Mouse (Mus musculus) testis, adult 2 months (tissue): ENCODE results near the gene Dapp1. TPM values are rescaled to one million over a fixed set of nuclear protein-coding genes. Genes with fewer than 3 reads are reported as not detected.

Experiments
- H3K27ac ChIP-seq: fragments of 200-500 bp; 2 replicates; pipeline ENCODE4 v1.5.1; 2012; ENCODE audit warnings: low read depth, low read length; ENCODE audit not compliant: control insufficient read depth, insufficient read depth
- H3K27me3 ChIP-seq: fragments of 200-500 bp; 2 replicates; pipeline ENCODE4 v1.6.1; 2012; ENCODE audit warnings: mild to moderate bottlenecking, low read length, moderate library complexity; ENCODE audit not compliant: control insufficient read depth, insufficient read depth
- H3K36me3 ChIP-seq: fragments of 200-500 bp; 2 replicates; pipeline ENCODE4 v1.6.1; 2012; ENCODE audit warnings: mild to moderate bottlenecking, low read length; ENCODE audit not compliant: control insufficient read depth, insufficient read depth
- H3K4me1 ChIP-seq: fragments of 200-500 bp; 2 replicates; pipeline ENCODE4 v1.6.1; 2012; ENCODE audit warnings: low read length; ENCODE audit not compliant: control insufficient read depth, insufficient read depth
- H3K4me3 ChIP-seq: fragments of 200-500 bp; 2 replicates; pipeline ENCODE4 v1.5.1; 2012; ENCODE audit warnings: low read depth, mild to moderate bottlenecking, low read length, moderate library complexity, mixed read lengths; ENCODE audit not compliant: control insufficient read depth
- CTCF ChIP-seq: fragments of 200-500 bp; IDR thresholded peaks from 2 replicates; pipeline ENCODE4 v1.5.1; 2012; ENCODE audit warnings: low read depth, mild to moderate bottlenecking, inconsistent platforms, low read length, moderate library complexity; ENCODE audit not compliant: control insufficient read depth, insufficient read depth, insufficient replicate concordance
- POLR2A ChIP-seq: fragments of 200-500 bp; IDR thresholded peaks from 2 replicates; pipeline ENCODE4 v1.6.1; 2012; ENCODE audit warnings: low read depth, mild to moderate bottlenecking, inconsistent platforms, low read length, moderate library complexity; ENCODE audit not compliant: control insufficient read depth
- polyA plus RNA-seq: library from polyadenylated mRNA; depleted of rRNA; stranded (reverse); fragments of >200 nt; gene quantifications from 2 replicates; pipeline ENCODE4 v1.2.3, GENCODE M21; 2012

Gene Dapp1
- polyA plus RNA-seq, 1 experiment, result 24.9 TPM

DNA sequence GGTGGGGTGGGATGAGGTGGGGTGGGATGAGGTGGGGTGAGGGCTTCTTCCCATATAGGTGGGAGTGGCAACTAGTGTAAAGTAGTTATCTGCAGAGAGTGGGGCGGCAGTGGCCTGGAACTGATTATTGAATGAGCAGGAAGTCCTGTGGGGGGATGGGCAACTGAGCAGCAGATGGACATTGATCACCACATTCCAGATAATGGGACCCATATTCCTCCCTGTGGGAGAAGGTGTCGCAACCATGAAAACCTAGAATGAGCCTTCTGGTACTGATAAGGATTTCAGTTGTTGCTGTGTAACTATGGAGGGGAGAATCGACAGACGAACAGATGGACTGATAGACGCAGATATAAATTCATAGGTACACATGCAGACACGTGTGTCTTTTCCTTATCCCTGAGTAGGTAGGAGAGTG lies 37.6 kb downstream of the Dapp1 start:
- no peak overlapping the region for H3K27ac ChIP-seq
- H3K27me3 ChIP-seq, result no peaks in the 10 kb centered on the region
- no peaks in the 10 kb centered on the region for H3K36me3 ChIP-seq
- H3K4me3 ChIP-seq, result no peak overlapping the region
- TF ChIP-seq POLR2A, result no peak
- no peak for TF ChIP-seq CTCF
- H3K4me1 ChIP-seq, result no peaks in the 10 kb centered on the region; the same call in 1 of the 2 replicates

DNA sequence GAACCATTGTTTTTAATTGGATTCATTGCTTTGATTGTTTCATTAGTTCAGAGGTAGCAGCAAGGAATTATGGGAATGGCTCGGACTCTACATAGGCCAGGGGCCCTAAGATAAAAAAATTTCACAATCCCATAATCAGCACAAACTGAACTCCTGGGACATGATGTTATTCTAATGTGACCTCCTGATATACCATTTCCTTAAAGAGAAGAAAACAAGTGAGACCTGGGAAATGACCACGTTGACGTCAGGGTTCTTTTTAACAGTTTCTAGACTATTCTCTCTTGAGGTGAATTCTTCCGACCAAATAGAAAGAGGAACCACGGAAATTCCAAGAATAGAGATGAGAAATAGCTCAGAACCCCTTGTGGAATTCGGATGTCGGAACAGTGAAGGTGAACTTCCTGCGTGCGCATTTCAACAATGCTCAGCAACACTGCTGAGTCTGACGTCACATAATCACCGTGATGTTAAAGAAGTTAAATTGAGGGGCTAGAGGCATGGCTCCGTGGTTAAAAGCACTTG lies 39.2 kb downstream of the Dapp1 start:
- H3K27me3 ChIP-seq, result no peaks in the 10 kb centered on the region

GRCm38 (mm10) chr3:137941555-137941954 lies 39.8 kb downstream of the Dapp1 start:
- H3K27me3 ChIP-seq, result no peaks in the 10 kb centered on the region
- no peaks in the 10 kb centered on the region; the same call in 1 of the 2 replicates for H3K4me1 ChIP-seq
- H3K27ac ChIP-seq, result no peak overlapping the region
- TF ChIP-seq CTCF, result no peak
- no peak for TF ChIP-seq POLR2A
- H3K4me3 ChIP-seq, result no peak overlapping the region
- no peaks in the 10 kb centered on the region for H3K36me3 ChIP-seq

More for the DNA sequence above, 39.2 kb downstream of the Dapp1 start:
- Histone ChIP-seq H3K36me3 (no peaks in the 10 kb centered on the region), H3K4me3 (no peak overlapping the region), H3K27ac (peak overlapping the region; percentile 25), H3K4me1 (no peaks in the 10 kb centered on the region; the same call in 1 of the 2 replicates)
- no peak for TF ChIP-seq CTCF

DNA sequence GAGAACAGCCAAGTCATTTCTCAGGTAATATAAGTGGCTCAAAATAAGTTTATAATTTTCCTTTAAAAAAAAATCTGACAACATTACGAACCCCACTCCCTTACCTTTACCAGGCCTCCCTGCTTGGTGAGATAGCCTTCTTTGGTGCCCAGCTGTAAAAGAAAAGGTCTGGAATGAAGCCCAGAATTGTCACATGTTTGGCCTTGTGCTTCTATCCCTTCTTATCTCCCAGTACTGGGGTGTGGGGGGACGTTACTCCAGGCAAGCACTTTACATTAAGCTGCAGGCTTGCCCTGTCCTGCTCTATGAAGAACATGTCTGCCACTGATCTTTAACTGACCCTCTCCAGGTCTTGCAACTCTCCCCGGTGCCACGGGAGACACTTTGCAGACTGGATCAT lies 40.6 kb downstream of the Dapp1 start:
- no peaks in the 10 kb centered on the region for H3K27me3 ChIP-seq
- TF ChIP-seq POLR2A (no peak), CTCF (no peak)

GRCm38 (mm10) chr3:137938608-137939007 lies 42.7 kb downstream of the Dapp1 start:
- Histone ChIP-seq H3K4me1 (no peaks in the 10 kb centered on the region; the same call in 1 of the 2 replicates), H3K36me3 (no peaks in the 10 kb centered on the region), H3K4me3 (no peak overlapping the region), H3K27ac (no peak overlapping the region), H3K27me3 (no peaks in the 10 kb centered on the region)
- TF ChIP-seq CTCF (no peak), POLR2A (no peak)

More for the DNA sequence above, 40.6 kb downstream of the Dapp1 start:
- Histone ChIP-seq H3K4me3 (no peak overlapping the region), H3K36me3 (no peaks in the 10 kb centered on the region), H3K27ac (peak overlapping the region; percentile 68), H3K4me1 (no peaks in the 10 kb centered on the region; the same call in 1 of the 2 replicates)

DNA sequence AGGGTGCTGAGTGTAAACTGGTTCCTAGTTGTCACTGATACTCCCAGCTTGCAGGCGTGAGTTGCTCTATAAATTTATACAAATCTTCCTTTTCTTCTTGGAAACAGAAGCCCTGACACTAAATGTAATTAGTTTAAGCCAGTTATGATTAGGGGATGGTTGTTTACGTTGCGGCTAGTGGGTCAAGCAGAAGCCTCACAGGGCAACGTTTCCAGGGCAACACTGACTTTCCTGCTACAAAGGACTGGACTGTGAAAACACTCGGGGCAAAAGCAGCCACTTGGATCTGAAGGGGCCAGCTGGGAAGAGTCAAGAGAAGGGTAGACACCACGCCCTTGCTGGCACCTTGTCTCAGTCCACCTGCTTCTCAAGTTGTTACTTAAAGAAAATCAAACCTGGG lies 44.8 kb downstream of the Dapp1 start:
- Histone ChIP-seq H3K27me3 (no peaks in the 10 kb centered on the region), H3K27ac (no peak overlapping the region), H3K4me1 (no peaks in the 10 kb centered on the region; the same call in 1 of the 2 replicates), H3K4me3 (no peak overlapping the region), H3K36me3 (no peaks in the 10 kb centered on the region)
- no peak for TF ChIP-seq POLR2A

- no peak for TF ChIP-seq POLR2A
- TF ChIP-seq CTCF, result no peak
- Histone ChIP-seq H3K4me1 (no peaks in the 10 kb centered on the region; the same call in 1 of the 2 replicates), H3K27me3 (no peaks in the 10 kb centered on the region), H3K27ac (no peak overlapping the region), H3K4me3 (no peak overlapping the region), H3K36me3 (no peaks in the 10 kb centered on the region)
Observed at GRCm38 (mm10) chr3:137935570-137936525, 45.5 kb downstream of the Dapp1 start.
